Mouse (Mus musculus) natural killer cell, adult 2 months (primary cell): ENCODE measurements around the gene Gm3248.
"Not testable (repeated sequence)": the region's sequence is repeated elsewhere in the genome, so short reads cannot be mapped to it uniquely, and the experiment has no call there.

Experiments
- DNase-seq, 2 experiments: peaks; one replicate each; pipeline ENCODE4 v3.0.0; 2022; ENCODE audit warnings: low spot score in 2 of 2

The Gm3248 gene

GRCm38 (mm10) chr14:5961635-5962034 is at the start of gene Gm3248:
Gene Gm3248 (minus strand): TSS chr14:5961745.
- DNase-seq: not testable (repeated sequence)

DNA sequence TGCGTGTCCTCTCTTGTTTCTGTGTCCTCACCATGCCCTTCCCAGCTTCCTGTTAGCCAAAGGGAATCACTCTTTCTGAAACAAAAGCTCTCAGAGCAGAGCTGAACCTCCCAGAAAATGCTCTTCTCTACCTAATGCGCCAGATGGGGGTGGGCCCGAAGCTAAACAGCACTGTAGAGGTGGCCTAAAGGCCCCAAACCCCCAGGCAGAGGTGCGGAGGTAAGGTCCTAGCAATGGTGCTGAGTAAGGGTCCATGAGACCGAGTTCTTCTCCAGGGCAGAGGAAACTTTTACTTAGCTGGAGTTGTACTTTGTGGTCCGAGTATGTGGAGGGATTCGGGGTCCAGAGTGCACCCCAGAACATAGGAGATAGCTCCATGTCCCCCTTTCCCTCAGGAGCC is 25.6 kb upstream of the Gm3248 start:
- DNase-seq: peak in 1 of 2 experiments; percentile 7

GRCm38 (mm10) chr14:5979037-5979436 is 17.5 kb upstream of the Gm3248 start, which contains the start of gene Gm3453:
Gene Gm3453 (minus strand): TSS chr14:5979137.
- DNase-seq: not testable (repeated sequence)

- not testable (repeated sequence) for DNase-seq
Measured at GRCm38 (mm10) chr14:5962441-5962840, 896 bp upstream of the Gm3248 start.

- DNase-seq: not testable (repeated sequence)
Measured at GRCm38 (mm10) chr14:5961102-5961501, 443 bp downstream of the Gm3248 start.

GRCm38 (mm10) chr14:5960479-5960878 is 1.1 kb downstream of the Gm3248 start:
- DNase-seq: not testable (repeated sequence)

GRCm38 (mm10) chr14:5923276-5923675 is 38.3 kb downstream of the Gm3248 start:
- DNase-seq: not testable (repeated sequence)

DNA sequence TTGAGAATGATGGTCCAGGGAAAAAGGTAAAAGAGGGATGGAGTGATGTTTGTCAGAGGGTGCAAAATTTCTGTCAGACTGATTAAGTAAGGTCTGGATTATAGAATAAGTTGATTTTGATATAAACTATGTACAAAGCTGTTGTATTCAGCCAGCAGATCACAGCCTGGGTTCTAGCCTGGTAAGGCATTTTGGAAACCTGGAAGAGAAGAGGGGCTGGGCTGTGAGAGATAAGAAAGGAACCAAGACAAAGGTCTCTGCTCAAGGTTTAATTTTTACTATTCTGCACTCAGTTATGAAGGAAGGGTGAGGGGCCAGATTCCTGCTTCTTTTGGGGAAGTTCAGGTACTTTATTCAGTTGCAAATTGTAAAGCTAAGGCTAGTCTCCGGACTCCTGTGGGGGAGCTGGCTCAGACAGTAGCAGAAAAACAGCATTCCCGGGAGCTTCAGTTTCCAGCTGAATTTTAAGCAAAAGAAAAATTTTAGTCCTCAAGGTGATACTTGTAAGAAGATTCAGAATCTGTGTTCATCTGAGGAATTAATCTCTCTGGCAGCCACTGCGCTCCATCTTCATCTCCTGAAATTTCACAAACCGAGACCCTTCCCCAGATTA is 43.1 kb downstream of the Gm3248 start:
- peak in 1 of 2 experiments; percentile 1 for DNase-seq

- not testable (repeated sequence) for DNase-seq
Measured at GRCm38 (mm10) chr14:5913701-5914100, 47.8 kb downstream of the Gm3248 start.
